ENCODE assay signal across 9 mouse cellular contexts in genomic region chr10:97375824-97376223, GRCm38 (mm10).
DNase-seq lines count a peak whose midpoint lies in the region; ATAC-seq lines count a peak whose summit lies in the region.
"Had no signal": no experiment of that assay in that cellular context is flagged by ENCODE, and none has a peak within 500 bp of the region (broad histone marks: within the 10 kb centered on the region; RNA-seq: fewer than 3 reads in every experiment).

No protein-coding gene starts in this region.

- DNase-seq in heart, adult 11 months = peak; percentile 89
- DNase-seq in adrenal gland, postnatal 25 days = peak; percentile 34
- DNase-seq in embryo, embryonic 11.5 days (ENCODE audit: low read depth, low spot score) = peak; percentile 54
- DNase-seq in heart, postnatal 14 days = peak; percentile 48 to 70
- DNase-seq in layer of hippocampus, postnatal 10 days (ENCODE audit: low spot score in 2 of 2) = peak; percentile 67 to 73

- H3K36me3 ChIP-seq in heart, embryonic 12.5 days = no peaks in the 10 kb centered on the region
- no peaks in the 10 kb centered on the region for H3K36me3 ChIP-seq in stomach, embryonic 16.5 days (ENCODE audit: control insufficient read depth, insufficient read depth, low read length)
- H3K36me3 ChIP-seq: limb, embryonic 13.5 days had no signal

- H3K4me2 ChIP-seq in heart, embryonic 12.5 days = no peak overlapping the region
- H3K4me2 ChIP-seq in stomach, embryonic 16.5 days (ENCODE audit: low read depth, low read length) = no peak overlapping the region
- H3K4me2 ChIP-seq: limb, embryonic 13.5 days had no signal

- H3K4me3 ChIP-seq in heart, embryonic 12.5 days = no peak overlapping the region
- H3K4me3 ChIP-seq in stomach, embryonic 16.5 days (replicated peaks; ENCODE audit: low read length) = no peak overlapping the region
- H3K4me3 ChIP-seq: limb, embryonic 13.5 days had no signal

- intact Hi-C loops in heart, postnatal 14 days (cut with DNase I) = loop anchor here (2.0 to 5.0 kb wide), 2 partner anchors 295 to 311 kb away; no protein-coding TSS in a partner anchor

- no peak for ATAC-seq in heart, embryonic 12.5 days (ENCODE audit: insufficient number of reproducible peaks, low FRiP score)
- ATAC-seq in megakaryocyte-erythroid progenitor cell, adult 5-6 weeks (replicated peaks; ENCODE audit: low FRiP score, low TSS enrichment, poor library complexity, severe bottlenecking) = peak; percentile 63; the same call in 1 of the 2 replicates
- peak; percentile 72; the same call in 1 of the 2 replicates for ATAC-seq in stomach, embryonic 16.5 days (ENCODE audit: insufficient read depth, low FRiP score)

- no peaks in the 10 kb centered on the region for H3K9me3 ChIP-seq in heart, embryonic 12.5 days (replicated peaks)
- H3K9me3 ChIP-seq in stomach, embryonic 16.5 days (replicated peaks; ENCODE audit: control insufficient read depth, low read length) = 0 out of 2 replicates have a peak, but pooled peaks cover 2% of the 10 kb centered on the region
- H3K9me3 ChIP-seq: limb, embryonic 13.5 days had no signal

- no peaks in the 10 kb centered on the region for H3K27me3 ChIP-seq in heart, embryonic 12.5 days (replicated peaks)
- H3K27me3 ChIP-seq in stomach, embryonic 16.5 days (ENCODE audit: control insufficient read depth, insufficient read depth, low read length) = no peaks in the 10 kb centered on the region
- H3K27me3 ChIP-seq: limb, embryonic 13.5 days had no signal

- 5% methylated on average over 2 of the region's 2 CpGs for WGBS in heart, embryonic 12.5 days
- 13% methylated on average over 2 of the region's 2 CpGs for WGBS in stomach, embryonic 16.5 days

- no peak overlapping the region for H3K9ac ChIP-seq in heart, embryonic 12.5 days
- no peak overlapping the region for H3K9ac ChIP-seq in stomach, embryonic 16.5 days (ENCODE audit: low read length)
- H3K9ac ChIP-seq: limb, embryonic 13.5 days had no signal

- no peak overlapping the region for H3K27ac ChIP-seq in heart, embryonic 12.5 days (ENCODE audit: poor library complexity, severe bottlenecking)
- H3K27ac ChIP-seq in stomach, embryonic 16.5 days (ENCODE audit: low read length) = no peak overlapping the region
- H3K27ac ChIP-seq: limb, embryonic 13.5 days had no signal

- no peaks in the 10 kb centered on the region for H3K4me1 ChIP-seq in heart, embryonic 12.5 days (replicated peaks)
- no peaks in the 10 kb centered on the region for H3K4me1 ChIP-seq in stomach, embryonic 16.5 days (ENCODE audit: control insufficient read depth, insufficient read depth, low read length)
- H3K4me1 ChIP-seq: limb, embryonic 13.5 days had no signal

Comparison
In these comparisons a context has a peak if more than half of its experiments do, and no peak if none do; other contexts are left out.
1. DNase-seq: peak in every context shown above with its lines; median percentile 89 in heart, adult 11 months; 70 in layer of hippocampus, postnatal 10 days; 59 in heart, postnatal 14 days; 54 in embryo, embryonic 11.5 days; 34 in adrenal gland, postnatal 25 days.